Mouse (Mus musculus): ENCODE measurements at regions not wholly inside any gene's neighbourhood (a gene's known extent, or its start where the extent isn't known, plus 50 kb on each side); places are given as distances from the start of the nearest gene placed in this dataset.

GRCm38 (mm10) chr2:138674801-138675200 is 418.4 kb downstream of the Btbd3 start:
- no peak for TF ChIP-seq CTCF (IDR thresholded peaks at IDR 0.05; ENCODE audit: borderline replicate concordance, insufficient read depth, low read depth, low read length)
- TF ChIP-seq POLR2A (IDR thresholded peaks at IDR 0.05; ENCODE audit: borderline replicate concordance, insufficient read depth, low read length), result no peak

All from cerebellum, adult 2 months (tissue).